Mouse (Mus musculus) embryonic fibroblast, embryonic 13.5 days (primary cell): ENCODE results near the gene Kcnj9. TPM values are rescaled to one million over a fixed set of nuclear protein-coding genes. Genes with fewer than 3 reads are reported as not detected.
A peak's percentile ranks its signal among the peaks of the same experiment; 100 is the strongest.

Source experiments
- H3K27ac ChIP-seq: 2 replicates; pipeline ENCODE4 v1.5.1; 2012; ENCODE audit warnings: low read length, control low read depth, inconsistent platforms; ENCODE audit not compliant: insufficient read depth
- H3K4me1 ChIP-seq: 2 replicates; pipeline ENCODE4 v1.6.1; 2011; ENCODE audit warnings: low read length; ENCODE audit not compliant: control insufficient read depth, insufficient read depth
- H3K4me3 ChIP-seq: 2 replicates; pipeline ENCODE4 v1.5.1; 2011; ENCODE audit warnings: mild to moderate bottlenecking, control low read depth, low read length; ENCODE audit not compliant: insufficient read depth
- CTCF ChIP-seq: IDR thresholded peaks from 2 replicates; pipeline ENCODE4 v1.5.1; 2011; ENCODE audit warnings: mild to moderate bottlenecking, control low read depth, low read length, moderate library complexity, borderline replicate concordance; ENCODE audit not compliant: insufficient read depth
- POLR2A ChIP-seq: IDR thresholded peaks from 2 replicates; pipeline ENCODE4 v1.6.1; 2011; ENCODE audit warnings: low read depth, mild to moderate bottlenecking, control low read depth, low read length, moderate library complexity
- polyA plus RNA-seq: library from polyadenylated mRNA; stranded (reverse); fragments of >200 nt; gene quantifications from 2 replicates; pipeline ENCODE4 v1.2.4, GENCODE M21; 2011; ENCODE audit warnings: low read depth; ENCODE audit not compliant: missing spikeins, insufficient read length

Kcnj9 gene
- polyA plus RNA-seq, 1 experiment: not detected

- TF ChIP-seq CTCF (peak; percentile 85), POLR2A (no peak)
- Histone ChIP-seq H3K27ac (no peak overlapping the region), H3K4me3 (peak overlapping the region; percentile 4; the same call in 1 of the 2 replicates), H3K4me1 (no peaks in the 10 kb centered on the region)
These were observed 3.2 kb downstream of the Kcnj9 start for GRCm38 (mm10) chr1:172325680-172326535.

- Histone ChIP-seq H3K4me3 (no peak overlapping the region), H3K4me1 (no peaks in the 10 kb centered on the region), H3K27ac (no peak overlapping the region)
- TF ChIP-seq CTCF: peak; percentile 95
- no peak for TF ChIP-seq POLR2A
These were observed 4.4 kb downstream of the Kcnj9 start for GRCm38 (mm10) chr1:172324725-172325124.

GRCm38 (mm10) chr1:172323801-172324359 is 5.2 kb downstream of the Kcnj9 start:
- H3K4me1 ChIP-seq: no peaks in the 10 kb centered on the region
- no peak overlapping the region for H3K4me3 ChIP-seq
- TF ChIP-seq CTCF: no peak
- TF ChIP-seq POLR2A: no peak
- H3K27ac ChIP-seq: no peak overlapping the region

GRCm38 (mm10) chr1:172323298-172323697 is 5.8 kb downstream of the Kcnj9 start:
- no peak overlapping the region for H3K4me3 ChIP-seq
- no peak overlapping the region for H3K27ac ChIP-seq
- TF ChIP-seq POLR2A: no peak
- no peak for TF ChIP-seq CTCF
- no peaks in the 10 kb centered on the region for H3K4me1 ChIP-seq

GRCm38 (mm10) chr1:172322725-172323124 is 6.4 kb downstream of the Kcnj9 start:
- H3K27ac ChIP-seq: no peak overlapping the region
- H3K4me1 ChIP-seq: no peaks in the 10 kb centered on the region
- TF ChIP-seq POLR2A: no peak
- no peak for TF ChIP-seq CTCF
- H3K4me3 ChIP-seq: no peak overlapping the region

GRCm38 (mm10) chr1:172319921-172320411 is 9.2 kb downstream of the Kcnj9 start:
- no peak overlapping the region for H3K4me3 ChIP-seq
- no peak overlapping the region for H3K27ac ChIP-seq
- no peak for TF ChIP-seq POLR2A
- no peak for TF ChIP-seq CTCF
- no peaks in the 10 kb centered on the region for H3K4me1 ChIP-seq

DNA sequence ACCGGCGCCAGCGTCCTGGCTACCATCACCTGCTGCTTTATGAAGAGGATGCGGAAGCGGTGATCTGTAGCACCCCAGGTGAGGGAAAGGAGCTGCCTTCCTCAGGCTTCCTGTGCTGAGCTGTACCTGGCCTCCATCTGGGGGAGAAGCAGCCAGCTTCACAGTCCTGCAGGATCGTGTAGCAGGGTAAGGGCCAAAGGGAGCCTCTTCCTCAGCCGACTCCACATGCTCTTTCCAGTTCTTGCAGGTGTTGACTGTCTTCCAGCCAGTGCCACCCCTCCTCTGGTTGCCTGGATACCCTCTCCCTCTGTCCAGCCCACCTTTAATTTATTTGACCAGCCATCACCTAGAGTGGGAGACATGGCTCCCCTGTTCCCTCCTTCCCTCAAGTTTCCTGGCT is 9.8 kb downstream of the Kcnj9 start:
- H3K4me3 ChIP-seq: no peak overlapping the region
- no peak overlapping the region for H3K27ac ChIP-seq
- no peaks in the 10 kb centered on the region for H3K4me1 ChIP-seq
- TF ChIP-seq POLR2A (no peak), CTCF (no peak)

GRCm38 (mm10) chr1:172318424-172319035 is 10.6 kb downstream of the Kcnj9 start:
- no peak for TF ChIP-seq CTCF
- Histone ChIP-seq H3K27ac (no peak overlapping the region), H3K4me1 (no peaks in the 10 kb centered on the region), H3K4me3 (no peak overlapping the region)

DNA sequence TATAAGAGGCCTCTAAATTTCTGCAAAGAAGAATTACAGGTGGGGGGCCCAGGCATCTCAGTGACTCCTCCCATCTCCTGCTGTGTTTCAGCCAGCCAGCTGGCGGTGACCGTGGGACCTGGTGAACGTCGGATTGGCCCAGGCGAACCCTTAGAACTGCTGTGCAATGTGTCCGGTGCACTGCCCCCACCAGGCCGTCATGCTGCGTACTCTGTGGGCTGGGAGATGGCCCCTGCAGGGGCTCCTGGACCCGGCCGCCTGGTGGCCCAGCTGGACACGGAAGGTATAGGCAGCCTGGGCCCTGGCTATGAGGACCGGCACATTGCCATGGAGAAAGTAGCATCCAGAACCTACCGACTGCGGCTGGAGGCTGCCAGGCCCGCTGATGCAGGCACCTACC is 11.2 kb downstream of the Kcnj9 start:
- peaks cover 2% of the 10 kb centered on the region; the same call in 1 of the 2 replicates for H3K4me1 ChIP-seq
- no peak overlapping the region for H3K27ac ChIP-seq
- TF ChIP-seq POLR2A (no peak), CTCF (no peak)
- H3K4me3 ChIP-seq: no peak overlapping the region

- no peak overlapping the region for H3K4me3 ChIP-seq
- TF ChIP-seq POLR2A (no peak), CTCF (no peak)
- H3K4me1 ChIP-seq: peaks cover 3% of the 10 kb centered on the region; the same call in 1 of the 2 replicates
- H3K27ac ChIP-seq: no peak overlapping the region
These were observed 11.7 kb downstream of the Kcnj9 start for GRCm38 (mm10) chr1:172317431-172317830.
